Mouse (Mus musculus) lung, postnatal 0 days (tissue): ENCODE measurements at regions not wholly inside any gene's neighbourhood (a gene's known extent, or its start where the extent isn't known, plus 50 kb on each side); places are given as distances from the start of the nearest gene placed in this dataset.

Experiments
- CTCF ChIP-seq: IDR thresholded peaks from 2 replicates; pipeline ENCODE4 v1.5.1; 2016; ENCODE audit warnings: antibody characterized with exemption, mild to moderate bottlenecking
- EP300 ChIP-seq: IDR thresholded peaks from 2 replicates; pipeline ENCODE4 v1.6.1; 2016; ENCODE audit warnings: antibody characterized with exemption, mild to moderate bottlenecking, control low read depth

DNA sequence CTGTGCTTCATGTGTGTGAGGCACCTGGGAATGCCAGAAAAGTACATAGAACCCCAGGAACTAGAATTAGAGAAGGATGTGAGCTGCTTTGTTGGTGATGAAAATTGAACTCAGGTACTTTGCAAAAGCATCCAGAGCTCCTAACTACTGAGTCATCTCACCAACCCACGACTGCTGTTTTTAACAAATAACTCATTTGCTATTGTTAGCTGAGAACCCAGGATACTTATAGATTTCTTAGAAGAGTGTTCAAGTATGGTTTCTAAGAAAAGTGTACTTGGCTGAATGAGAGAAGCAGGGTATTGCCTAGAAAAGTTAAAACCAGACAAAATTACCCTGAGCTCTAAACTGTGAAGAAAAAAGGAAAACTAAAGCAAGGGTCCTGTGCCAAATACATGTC, 335.8 kb downstream of the Tm4sf1 start:
- TF ChIP-seq CTCF (no peak), EP300 (no peak)
